Mouse (Mus musculus) E14TG2a.4 (cell line): ENCODE measurements around the gene Tysnd1.

Source experiments
- H3K27me3 ChIP-seq: 2 replicates; pipeline ENCODE4 v1.6.1; 2014; ENCODE audit warnings: low read length, control low read depth; ENCODE audit not compliant: insufficient read depth
- H3K36me3 ChIP-seq: 2 replicates; pipeline ENCODE4 v1.6.1; 2014; ENCODE audit warnings: low read length, control low read depth; ENCODE audit not compliant: insufficient read depth
- H3K4me1 ChIP-seq: replicated peaks from 2 replicates; pipeline ENCODE4 v1.6.1; 2014; ENCODE audit warnings: low read depth, low read length, control low read depth
- H3K4me3 ChIP-seq: replicated peaks from 2 replicates; pipeline ENCODE4 v1.5.1; 2014; ENCODE audit warnings: mild to moderate bottlenecking, low read length
- H3K9me3 ChIP-seq: 2 replicates; pipeline ENCODE4 v1.6.1; 2014; ENCODE audit warnings: low read length, control low read depth
- CTCF ChIP-seq: conservative IDR thresholded peaks from 2 replicates; pipeline ENCODE4 v1.5.1; 2014; ENCODE audit warnings: low read length
- NANOG ChIP-seq: IDR thresholded peaks from 2 replicates; pipeline ENCODE4 v1.6.1; 2014; ENCODE audit warnings: borderline replicate concordance, low read length, mixed read lengths
- POU5F1 ChIP-seq: IDR thresholded peaks from 2 replicates; pipeline ENCODE4 v1.6.1; 2014; ENCODE audit warnings: low read length, borderline replicate concordance

Tysnd1 gene

GRCm38 (mm10) chr10:61656928-61657882, 38.1 kb upstream of the Tysnd1 start:
- Histone ChIP-seq H3K9me3 (no peaks in the 10 kb centered on the region), H3K27me3 (no peaks in the 10 kb centered on the region), H3K4me3 (no peak overlapping the region), H3K36me3 (peaks cover 86% of the 10 kb centered on the region), H3K4me1 (peaks cover 19% of the 10 kb centered on the region)
- no peak for TF ChIP-seq NANOG
- no peak for TF ChIP-seq POU5F1
- TF ChIP-seq CTCF, result peak; percentile 20

GRCm38 (mm10) chr10:61657985-61658384, 37.3 kb upstream of the Tysnd1 start:
- TF ChIP-seq CTCF, result peak; percentile 97
- no peak for TF ChIP-seq NANOG
- no peak for TF ChIP-seq POU5F1
- H3K27me3 ChIP-seq, result no peaks in the 10 kb centered on the region
- H3K4me3 ChIP-seq, result no peak overlapping the region
- H3K4me1 ChIP-seq, result peaks cover 19% of the 10 kb centered on the region
- H3K9me3 ChIP-seq, result no peaks in the 10 kb centered on the region
- H3K36me3 ChIP-seq, result peaks cover 86% of the 10 kb centered on the region

GRCm38 (mm10) chr10:61661887-61662286, 33.4 kb upstream of the Tysnd1 start:
- H3K4me3 ChIP-seq, result no peak overlapping the region
- H3K4me1 ChIP-seq, result peaks cover 6% of the 10 kb centered on the region; the same call in 1 of the 2 replicates
- no peaks in the 10 kb centered on the region for H3K9me3 ChIP-seq
- H3K27me3 ChIP-seq, result no peaks in the 10 kb centered on the region
- H3K36me3 ChIP-seq, result peaks cover 88% of the 10 kb centered on the region
- TF ChIP-seq POU5F1 (no peak), NANOG (no peak), CTCF (no peak)

- Histone ChIP-seq H3K9me3 (no peaks in the 10 kb centered on the region), H3K27me3 (no peaks in the 10 kb centered on the region), H3K36me3 (peaks cover 91% of the 10 kb centered on the region), H3K4me3 (no peak overlapping the region), H3K4me1 (0 out of 2 replicates have a peak, but pooled peaks cover 6% of the 10 kb centered on the region)
- no peak for TF ChIP-seq CTCF
- TF ChIP-seq POU5F1, result no peak
- no peak for TF ChIP-seq NANOG
Observed at GRCm38 (mm10) chr10:61662391-61662988, 32.8 kb upstream of the Tysnd1 start.

GRCm38 (mm10) chr10:61665111-61665510, 30.2 kb upstream of the Tysnd1 start:
- Histone ChIP-seq H3K4me1 (peaks cover 19% of the 10 kb centered on the region), H3K9me3 (no peaks in the 10 kb centered on the region), H3K4me3 (no peak overlapping the region), H3K36me3 (peaks cover 99% of the 10 kb centered on the region), H3K27me3 (no peaks in the 10 kb centered on the region)
- no peak for TF ChIP-seq CTCF
- no peak for TF ChIP-seq NANOG

GRCm38 (mm10) chr10:61665651-61666050, 29.7 kb upstream of the Tysnd1 start:
- H3K27me3 ChIP-seq, result no peaks in the 10 kb centered on the region
- H3K9me3 ChIP-seq, result no peaks in the 10 kb centered on the region
- H3K4me3 ChIP-seq, result no peak overlapping the region
- peaks cover 99% of the 10 kb centered on the region for H3K36me3 ChIP-seq
- no peak for TF ChIP-seq NANOG
- TF ChIP-seq POU5F1, result no peak
- no peak for TF ChIP-seq CTCF
- H3K4me1 ChIP-seq, result peaks cover 24% of the 10 kb centered on the region

- no peaks in the 10 kb centered on the region for H3K27me3 ChIP-seq
- H3K4me3 ChIP-seq, result no peak overlapping the region
- TF ChIP-seq NANOG (no peak), CTCF (no peak)
- H3K4me1 ChIP-seq, result peaks cover 22% of the 10 kb centered on the region
- no peaks in the 10 kb centered on the region for H3K9me3 ChIP-seq
- H3K36me3 ChIP-seq, result peaks cover 97% of the 10 kb centered on the region
Observed at GRCm38 (mm10) chr10:61669289-61669688, 26.0 kb upstream of the Tysnd1 start.

GRCm38 (mm10) chr10:61669896-61670295, 25.4 kb upstream of the Tysnd1 start:
- H3K4me1 ChIP-seq, result peaks cover 22% of the 10 kb centered on the region
- TF ChIP-seq POU5F1 (no peak), NANOG (no peak), CTCF (no peak)
- no peaks in the 10 kb centered on the region for H3K27me3 ChIP-seq
- H3K9me3 ChIP-seq, result no peaks in the 10 kb centered on the region
- H3K36me3 ChIP-seq, result peaks cover 97% of the 10 kb centered on the region
- H3K4me3 ChIP-seq, result no peak overlapping the region

GRCm38 (mm10) chr10:61670758-61671157, 24.6 kb upstream of the Tysnd1 start:
- peaks cover 22% of the 10 kb centered on the region for H3K4me1 ChIP-seq
- H3K4me3 ChIP-seq, result no peak overlapping the region
- TF ChIP-seq CTCF (peak; percentile 39), NANOG (no peak)
- no peaks in the 10 kb centered on the region for H3K27me3 ChIP-seq
- H3K9me3 ChIP-seq, result no peaks in the 10 kb centered on the region
- peaks cover 94% of the 10 kb centered on the region for H3K36me3 ChIP-seq
